Mouse (Mus musculus) CD4-positive helper T cell, adult 2 months (primary cell): ENCODE data around the gene Jak1.
A peak's percentile ranks its signal among the peaks of the same experiment; 100 is the strongest.

ENCODE experiments used
- DNase-seq: peaks from one replicate; pipeline ENCODE4 v3.0.0-alpha.2; 2012; ENCODE audit warnings: low read depth, missing footprints, low spot score

Jak1 gene

GRCm38 (mm10) chr4:101239313-101240162 is 25.5 kb downstream of the Jak1 start:
- no peak for DNase-seq

DNA sequence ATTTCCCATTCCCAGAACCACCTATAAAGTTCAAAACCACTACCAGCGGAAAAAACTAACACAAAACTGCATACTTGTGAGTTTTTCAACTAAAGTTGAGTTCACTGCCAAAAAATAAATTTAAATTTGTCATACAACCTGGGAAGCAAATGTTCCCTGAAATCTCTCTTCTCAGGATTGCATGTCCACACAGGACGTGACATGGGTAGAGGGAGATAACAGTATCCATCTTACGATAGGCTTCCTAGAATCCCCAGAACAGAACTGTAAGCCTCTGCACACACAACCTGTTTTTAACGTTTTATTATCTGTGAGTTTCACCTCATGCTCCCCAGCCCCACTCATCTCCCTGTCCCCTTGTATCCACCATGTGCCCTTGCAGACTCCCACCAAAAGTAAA is 26.5 kb downstream of the Jak1 start:
- DNase-seq: no peak

DNA sequence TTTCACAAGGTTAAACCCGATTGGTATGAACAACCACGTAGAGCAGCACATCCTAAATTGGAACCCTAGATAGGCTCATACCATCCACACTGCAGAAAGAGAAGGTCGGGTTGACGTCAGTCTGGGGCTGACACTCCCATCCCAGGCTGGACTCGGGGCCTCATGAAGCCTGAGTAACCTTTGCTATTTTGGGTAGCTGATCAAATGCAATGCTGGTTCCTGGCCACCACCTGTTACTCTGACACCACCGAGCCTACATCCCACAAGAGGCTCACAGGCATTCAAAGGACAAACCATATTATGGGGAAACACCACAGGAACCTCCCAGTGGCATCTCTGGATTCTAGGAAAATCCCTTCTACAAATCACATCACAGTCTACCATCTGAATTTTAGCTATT is 28.3 kb downstream of the Jak1 start:
- no peak for DNase-seq

GRCm38 (mm10) chr4:101235964-101236363 is 29.1 kb downstream of the Jak1 start:
- no peak for DNase-seq

- DNase-seq: no peak
These were observed 30.3 kb downstream of the Jak1 start for GRCm38 (mm10) chr4:101234753-101235152.

DNA sequence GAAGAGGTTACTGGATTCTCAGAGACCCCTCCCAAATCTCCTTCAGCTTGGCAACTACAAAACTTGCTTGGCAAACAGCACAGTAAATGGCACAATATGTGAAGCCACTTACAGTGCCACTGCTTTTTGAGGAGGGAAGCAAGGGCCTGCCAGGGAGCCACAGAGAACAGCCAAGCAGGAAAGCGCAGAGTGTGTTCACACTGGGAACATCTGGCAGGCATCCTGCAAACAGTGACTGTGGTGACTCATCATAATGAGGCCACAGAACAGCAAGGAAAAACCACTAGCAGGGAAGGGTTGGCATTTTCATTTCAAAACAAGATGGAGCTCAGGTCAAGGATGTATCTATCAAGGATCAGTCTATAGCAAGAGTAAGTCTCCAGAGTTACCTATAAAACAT is 30.8 kb downstream of the Jak1 start:
- no peak for DNase-seq

GRCm38 (mm10) chr4:101230621-101231020 is 34.5 kb downstream of the Jak1 start:
- DNase-seq: no peak

DNA sequence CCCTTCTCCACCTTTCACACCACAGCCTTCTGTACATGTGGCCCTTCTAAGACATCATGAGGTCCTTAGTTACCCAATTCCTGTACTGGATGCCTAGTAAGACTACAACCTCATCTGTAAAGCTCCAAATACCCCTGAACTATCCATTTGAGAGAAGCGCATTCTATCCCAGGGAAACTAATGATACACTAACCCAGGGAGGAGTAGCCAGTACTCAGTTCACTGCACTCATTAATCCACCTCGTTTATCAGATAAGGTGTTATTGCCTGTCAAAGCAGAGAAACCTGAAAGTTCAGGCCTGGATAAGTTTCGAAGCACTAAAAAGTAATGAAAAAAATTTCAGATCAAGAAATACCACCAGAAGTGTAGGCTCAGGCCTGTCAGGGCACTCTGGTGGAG is 37.7 kb downstream of the Jak1 start:
- DNase-seq: no peak

DNA sequence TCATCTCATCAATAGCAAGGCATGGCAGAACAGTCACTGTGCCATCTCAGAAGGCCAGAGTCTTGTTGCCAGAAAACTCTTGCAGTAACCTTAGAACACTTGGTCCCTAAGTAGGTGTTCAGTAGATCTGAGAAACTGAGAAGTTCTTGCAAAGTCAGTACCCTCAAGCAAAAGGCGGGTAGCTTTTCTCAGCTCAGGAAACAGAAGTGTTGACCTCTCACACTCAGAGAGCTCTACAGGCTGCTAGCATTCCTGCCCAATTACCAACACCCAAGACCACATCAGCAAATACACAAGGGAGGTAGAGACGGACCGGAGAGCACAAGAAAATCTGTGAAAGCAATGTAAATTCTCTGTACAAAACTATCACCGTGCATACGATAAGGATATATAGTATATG is 39.1 kb downstream of the Jak1 start:
- DNase-seq: no peak

DNA sequence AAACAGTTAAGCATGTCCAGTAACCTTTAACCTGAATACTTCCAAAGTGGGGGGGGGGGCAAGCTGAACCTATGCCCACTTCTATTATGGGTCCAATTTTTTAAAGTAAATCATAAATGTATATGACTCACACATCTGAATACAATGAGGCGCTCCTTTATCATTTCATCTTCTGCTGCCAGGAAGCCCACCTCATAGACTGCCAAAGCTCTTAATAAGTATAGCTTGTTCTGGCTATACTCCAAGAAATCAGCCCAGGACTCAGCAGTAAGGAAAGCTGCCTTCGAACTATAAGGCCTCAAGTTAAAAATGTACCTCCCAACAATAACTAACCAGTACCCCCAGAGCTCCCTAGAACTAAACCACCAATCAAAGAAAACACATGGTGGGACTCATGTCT is 44.1 kb downstream of the Jak1 start:
- DNase-seq: no peak

- no peak for DNase-seq
These were observed 45.2 kb downstream of the Jak1 start for GRCm38 (mm10) chr4:101219839-101220238.

- peak; percentile 81 for DNase-seq
These were observed 48.0 kb downstream of the Jak1 start for GRCm38 (mm10) chr4:101217026-101217540.

- no peak for DNase-seq
These were observed 48.8 kb downstream of the Jak1 start for GRCm38 (mm10) chr4:101216286-101216685.

- peak; percentile 66 for DNase-seq
These were observed 51.6 kb downstream of the Jak1 start for GRCm38 (mm10) chr4:101213477-101213876.

DNA sequence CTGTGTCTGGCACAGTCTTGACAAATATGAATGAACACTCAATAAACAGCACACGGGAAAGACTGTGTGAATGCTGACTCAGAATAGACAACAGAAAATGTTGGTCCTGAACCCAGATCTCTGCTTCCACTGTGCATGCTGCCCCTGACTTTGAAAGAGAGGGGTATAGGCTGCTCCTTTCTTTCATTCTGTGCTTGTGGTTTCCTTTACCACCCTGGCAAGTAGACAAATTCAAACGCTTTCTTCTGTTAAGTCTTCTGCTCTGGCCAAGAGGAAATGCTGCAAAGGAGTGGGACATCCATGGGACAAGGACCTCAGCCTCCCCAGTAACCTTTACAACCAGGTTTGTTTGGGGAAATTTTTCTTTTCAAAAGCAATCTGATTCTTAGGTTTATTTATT is 57.6 kb downstream of the Jak1 start:
- DNase-seq: no peak

DNA sequence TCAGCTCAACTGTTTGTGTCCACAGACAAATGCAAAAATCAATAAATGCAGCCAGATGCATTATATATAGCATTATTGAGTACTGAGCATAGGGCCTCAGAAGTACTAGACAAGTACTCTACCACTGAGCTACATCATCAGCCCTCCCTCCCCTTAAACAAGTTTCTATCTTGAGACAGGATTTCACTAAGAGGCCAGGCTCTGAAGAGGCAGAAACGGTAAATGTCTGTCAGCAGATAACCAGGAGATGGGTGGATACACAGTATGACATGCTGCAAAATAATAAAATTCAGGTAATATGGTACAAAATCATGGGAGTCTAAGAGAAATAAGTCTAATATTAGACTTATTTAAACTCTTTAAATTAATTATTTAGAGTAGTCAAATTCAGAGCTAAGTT is 61.6 kb downstream of the Jak1 start:
- no peak for DNase-seq

- DNase-seq: no peak
These were observed 62.5 kb downstream of the Jak1 start for GRCm38 (mm10) chr4:101202626-101203025.

DNA sequence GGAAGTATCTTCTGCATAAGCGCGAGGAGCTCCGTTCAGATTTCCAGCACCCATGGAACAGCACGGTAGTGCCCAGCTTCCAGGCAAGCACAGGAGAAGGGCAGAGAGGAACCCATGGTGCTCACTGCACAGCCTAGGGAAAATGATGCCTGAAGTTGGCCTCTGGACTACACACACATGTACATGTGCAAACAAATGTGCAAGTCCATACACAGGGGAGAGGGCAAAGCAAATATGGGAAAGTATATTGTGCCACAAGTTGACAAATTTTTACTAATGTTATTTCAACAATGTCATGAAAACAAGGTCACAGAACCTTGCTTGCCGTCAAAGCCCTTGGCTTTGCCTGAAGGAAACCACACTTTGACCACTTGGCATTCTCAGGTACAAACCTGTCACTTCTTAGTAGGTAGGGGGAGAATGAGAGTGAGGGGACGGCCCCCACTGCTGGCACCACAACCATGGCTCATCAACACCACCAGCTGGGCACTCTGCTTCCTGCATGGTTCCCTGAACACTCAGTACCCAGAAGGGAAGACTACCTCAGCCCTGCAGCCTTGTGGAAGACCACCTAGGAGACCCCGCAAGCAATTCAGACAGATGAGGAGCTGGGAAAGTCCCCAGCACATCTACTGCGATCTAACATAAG is 65.5 kb downstream of the Jak1 start:
- DNase-seq: peak; percentile 56

GRCm38 (mm10) chr4:101198333-101198732 is 66.7 kb downstream of the Jak1 start:
- DNase-seq: no peak

DNA sequence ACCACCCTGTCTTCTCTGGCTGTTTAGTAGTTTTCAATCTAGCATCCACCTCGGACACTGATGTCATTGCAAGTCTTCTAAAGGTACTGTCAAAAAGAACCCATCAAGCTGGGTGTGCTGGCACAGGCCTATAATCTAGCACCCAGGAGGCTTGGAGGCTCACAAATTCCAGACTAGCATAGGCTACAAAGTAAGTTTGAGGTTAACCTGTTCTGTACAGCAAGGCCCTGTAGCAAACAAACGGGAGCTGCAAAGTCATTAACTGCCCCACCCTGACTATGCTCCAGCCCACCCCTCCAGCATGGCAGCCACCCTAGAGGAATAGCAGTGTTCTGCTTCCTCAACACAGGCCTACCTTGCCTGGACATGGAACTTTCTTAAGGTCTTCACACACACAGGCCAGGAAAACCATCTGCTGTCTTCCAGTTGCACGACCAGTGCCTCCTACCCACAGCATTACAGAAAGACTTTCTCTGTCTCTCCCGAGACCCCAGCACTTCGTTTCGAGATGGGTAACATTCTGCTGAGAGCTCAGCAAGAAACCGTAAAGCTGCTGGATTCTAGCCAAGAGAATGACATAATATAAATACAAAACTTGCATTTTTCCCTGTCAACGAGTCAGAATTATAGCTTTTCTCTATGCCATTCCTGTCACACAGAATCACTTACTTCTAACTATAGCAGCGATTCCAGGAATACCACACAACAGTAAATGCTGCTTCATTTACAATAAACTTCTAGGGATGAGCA is 67.5 kb downstream of the Jak1 start:
- no peak for DNase-seq

GRCm38 (mm10) chr4:101196407-101196806 is 68.7 kb downstream of the Jak1 start:
- DNase-seq: no peak

GRCm38 (mm10) chr4:101194170-101194569 is 70.9 kb downstream of the Jak1 start:
- DNase-seq: peak; percentile 62
